Mouse (Mus musculus) intestine, embryonic 14.5 days (tissue): ENCODE results near the gene Tpp2. TPM values are rescaled to one million over a fixed set of nuclear protein-coding genes. Genes with fewer than 3 reads are reported as not detected.
"Not testable (repeated sequence)": the region's sequence is repeated elsewhere in the genome, so short reads cannot be mapped to it uniquely, and the experiment has no call there.

Experiments used
- ATAC-seq: fragments of 200-750 bp; cut with Nextera tagmentation; replicated peaks from 2 replicates; pipeline ENCODE4 v1.8.0; 2017; ENCODE audit warnings: low read depth, moderate number of reproducible peaks, moderate TSS enrichment, moderate library complexity; ENCODE audit not compliant: low FRiP score, low TSS enrichment
- DNase-seq: peaks from one replicate; pipeline ENCODE4 v3.0.0-alpha.2; 2018; ENCODE audit warnings: low spot score
- H3K27ac ChIP-seq: fragments of 300-500 bp; sonication (generic); 2 replicates; pipeline ENCODE4 v1.5.1; 2014; ENCODE audit warnings: low read depth, mild to moderate bottlenecking, control low read depth
- H3K27me3 ChIP-seq: fragments of 300-500 bp; sonication (generic); replicated peaks from 2 replicates; pipeline ENCODE4 v1.6.1; 2014; ENCODE audit warnings: low read length, control low read depth; ENCODE audit not compliant: control insufficient read depth, insufficient read depth
- H3K36me3 ChIP-seq: fragments of 300-500 bp; sonication (generic); 2 replicates; pipeline ENCODE4 v1.6.1; 2014; ENCODE audit warnings: low read length, control low read depth; ENCODE audit not compliant: control insufficient read depth, insufficient read depth
- H3K4me1 ChIP-seq: fragments of 300-500 bp; sonication (generic); replicated peaks from 2 replicates; pipeline ENCODE4 v1.6.1; 2014; ENCODE audit warnings: low read length, control low read depth, mixed read lengths; ENCODE audit not compliant: control insufficient read depth, insufficient read depth
- H3K4me2 ChIP-seq: fragments of 300-500 bp; sonication (generic); 2 replicates; pipeline ENCODE4 v1.6.1; 2014; ENCODE audit warnings: low read length
- H3K4me3 ChIP-seq: fragments of 300-500 bp; sonication (generic); 2 replicates; pipeline ENCODE4 v1.5.1; 2014; ENCODE audit warnings: low read depth, low read length, control low read depth, mixed read lengths
- H3K9ac ChIP-seq: fragments of 300-500 bp; sonication (generic); 2 replicates; pipeline ENCODE4 v1.6.1; 2014; ENCODE audit warnings: mild to moderate bottlenecking, low read length
- H3K9me3 ChIP-seq: fragments of 300-500 bp; sonication (generic); 2 replicates; pipeline ENCODE4 v1.6.1; 2016; ENCODE audit warnings: low read length, control low read depth; ENCODE audit not compliant: control insufficient read depth
- WGBS: fragments of 180-500 bp; shearing (Covaris S2); extraction: QIAGEN DNeasy Blood & Tissue Kit; methylation state at CpG from one replicate; pipeline ENCODE4 v1.1.7; 2014; 5-methylcytosine and 5-hydroxymethylcytosine counted together
- microRNA-seq: library from miRNA; unstranded; fragments of <30 nt; microRNA quantifications from one replicate; pipeline ENCODE4, GENCODE M21; 2016
- polyA plus RNA-seq: library from polyadenylated mRNA; unstranded; fragments of >200 nt; fragmentation: Nextera tagmentation; extraction: Ambion mirVana; gene quantifications from 2 replicates; pipeline ENCODE4 v1.2.1, GENCODE M21; 2014

Gene Tpp2
- polyA plus RNA-seq, 1 experiment from 2014 or later: 59.6 TPM

GRCm38 (mm10) chr1:44032948-44033347 lies 99.5 kb downstream of the Tpp2 start:
- DNase-seq: no peak
- H3K4me2 ChIP-seq: no peak overlapping the region
- 86% methylated on average over 5 of the region's 5 CpGs for WGBS

GRCm38 (mm10) chr1:44041797-44042554 lies 108.5 kb downstream of the Tpp2 start:
- Histone ChIP-seq H3K9ac (peak overlapping the region; percentile 58), H3K27ac (no peak overlapping the region), H3K36me3 (no peaks in the 10 kb centered on the region), H3K9me3 (no peaks in the 10 kb centered on the region), H3K4me1 (no peaks in the 10 kb centered on the region), H3K27me3 (no peaks in the 10 kb centered on the region), H3K4me3 (peak overlapping the region; percentile 41), H3K4me2 (peak overlapping the region; percentile 66)
- WGBS: 3% methylated on average over 17 of the region's 17 CpGs
- DNase-seq (peak; percentile 77), ATAC-seq (peak; percentile 72; the same call in 1 of the 2 replicates)

More at GRCm38 (mm10) chr1:44032948-44033347, 99.5 kb downstream of the Tpp2 start:
- Histone ChIP-seq H3K27me3 (no peaks in the 10 kb centered on the region), H3K9ac (no peak overlapping the region), H3K4me1 (no peaks in the 10 kb centered on the region), H3K9me3 (no peaks in the 10 kb centered on the region), H3K27ac (no peak overlapping the region), H3K36me3 (no peaks in the 10 kb centered on the region), H3K4me3 (no peak overlapping the region)
- no peak for ATAC-seq

- H3K4me3 ChIP-seq: peak overlapping the region; percentile 41
- H3K4me2 ChIP-seq: peak overlapping the region; percentile 66
- no peaks in the 10 kb centered on the region for H3K27me3 ChIP-seq
- WGBS: 4% methylated on average over 6 of the region's 6 CpGs
- no peaks in the 10 kb centered on the region for H3K9me3 ChIP-seq
- H3K9ac ChIP-seq: peak overlapping the region; percentile 58
- H3K36me3 ChIP-seq: no peaks in the 10 kb centered on the region
- H3K4me1 ChIP-seq: no peaks in the 10 kb centered on the region
- ATAC-seq (peak; percentile 63; the same call in 1 of the 2 replicates), DNase-seq (no peak)
- no peak overlapping the region for H3K27ac ChIP-seq
Observed at GRCm38 (mm10) chr1:44042555-44042915, 109.1 kb downstream of the Tpp2 start.

GRCm38 (mm10) chr1:44045689-44046088 lies 112.2 kb downstream of the Tpp2 start:
- not testable (repeated sequence) for ATAC-seq, H3K27ac ChIP-seq, DNase-seq, H3K4me3 ChIP-seq, H3K36me3 ChIP-seq, H3K4me2 ChIP-seq, H3K9ac ChIP-seq, H3K27me3 ChIP-seq, H3K4me1 ChIP-seq, H3K9me3 ChIP-seq
- 92% methylated on average over 5 of the region's 5 CpGs for WGBS

- ATAC-seq (no peak), DNase-seq (no peak)
- H3K27me3 ChIP-seq: no peaks in the 10 kb centered on the region
- H3K9ac ChIP-seq: no peak overlapping the region
- no peak overlapping the region for H3K4me3 ChIP-seq
- H3K36me3 ChIP-seq: no peaks in the 10 kb centered on the region
- H3K4me2 ChIP-seq: no peak overlapping the region
- 79% methylated on average over 2 of the region's 2 CpGs for WGBS
- no peaks in the 10 kb centered on the region for H3K9me3 ChIP-seq
- no peaks in the 10 kb centered on the region for H3K4me1 ChIP-seq
- no peak overlapping the region for H3K27ac ChIP-seq
Observed at GRCm38 (mm10) chr1:44046556-44046955, 113.1 kb downstream of the Tpp2 start.

Small RNAs within 50 kb of the gene (microRNA-seq; reads per million reads assigned to microRNA genes)
- not detected for gene Gm24180

Other genes starting within 250 kb of the Tpp2 start
- gene 1500015O10Rik, start 203.0 kb upstream of the Tpp2 start, polyA plus RNA-seq: 3.0 and 3.1 TPM in 2 replicates
- gene Uxs1, start 105.8 kb upstream of the Tpp2 start, polyA plus RNA-seq: 16.3 and 18.1 TPM in 2 replicates
- 0.79 and 0.80 TPM in 2 replicates for gene Mettl21c, start 86.4 kb downstream of the Tpp2 start, polyA plus RNA-seq
- 0.04 and 0.13 TPM in 2 replicates for gene Gm8251, start 128.3 kb downstream of the Tpp2 start, polyA plus RNA-seq
- 83.9 and 88.1 TPM in 2 replicates for gene Tex30, start 168.8 kb downstream of the Tpp2 start, polyA plus RNA-seq
- 58.4 and 65.0 TPM in 2 replicates for gene Kdelc1, start 185.2 kb downstream of the Tpp2 start, polyA plus RNA-seq
- 20.4 and 24.5 TPM in 2 replicates for gene Bivm, start 185.3 kb downstream of the Tpp2 start, polyA plus RNA-seq
- gene Ercc5, start 214.1 kb downstream of the Tpp2 start, polyA plus RNA-seq: 18.4 and 18.5 TPM in 2 replicates